ENCODE assay signal across 10 mouse cellular contexts in genomic region chr9:55545556-55546175, GRCm38 (mm10). TPM values are rescaled to one million over a fixed set of nuclear protein-coding genes. Genes with fewer than 3 reads are reported as not detected.
DNase-seq lines count a peak whose midpoint lies in the region; ATAC-seq and TF ChIP-seq lines count a peak whose summit lies in the region.
"Had no signal": no experiment of that assay in that cellular context is flagged by ENCODE, and none has a peak within 500 bp of the region (broad histone marks: within the 10 kb centered on the region; RNA-seq: fewer than 3 reads in every experiment).

No protein-coding gene starts in this region.

- WGBS in kidney, adult 2 months: 6% methylated on average over 41 of the region's 41 CpGs
- WGBS in embryonic facial prominence, embryonic 11.5 days: 4% methylated on average over 41 of the region's 41 CpGs
- WGBS in hindbrain, embryonic 10.5 days: 5% methylated on average over 41 of the region's 41 CpGs
- 6% methylated on average over 41 of the region's 41 CpGs for WGBS in limb, embryonic 15.5 days
- WGBS in stomach, embryonic 16.5 days: 24% methylated on average over 41 of the region's 41 CpGs

- no peak overlapping the region for H3K27ac ChIP-seq in kidney, adult 2 months (ENCODE audit: insufficient read depth, low read depth, low read length)
- 0 out of 2 replicates have a peak overlapping the region, but pooled peaks have one; percentile 28 for H3K27ac ChIP-seq in embryonic facial prominence, embryonic 11.5 days (replicated peaks; ENCODE audit: low read depth, low read length)
- H3K27ac ChIP-seq in hindbrain, embryonic 10.5 days: 0 out of 2 replicates have a peak overlapping the region, but pooled peaks have one; percentile 23
- no peak overlapping the region for H3K27ac ChIP-seq in limb, embryonic 15.5 days
- no peak overlapping the region for H3K27ac ChIP-seq in stomach, embryonic 16.5 days (ENCODE audit: low read length)

- H3K9me3 ChIP-seq in embryonic facial prominence, embryonic 11.5 days (replicated peaks; ENCODE audit: control insufficient read depth, low read length): no peaks in the 10 kb centered on the region
- H3K9me3 ChIP-seq in hindbrain, embryonic 10.5 days: no peaks in the 10 kb centered on the region
- no peaks in the 10 kb centered on the region for H3K9me3 ChIP-seq in limb, embryonic 15.5 days
- H3K9me3 ChIP-seq in stomach, embryonic 16.5 days (replicated peaks; ENCODE audit: control insufficient read depth, low read length): no peaks in the 10 kb centered on the region

- peak overlapping the region; percentile 54 for H3K4me2 ChIP-seq in embryonic facial prominence, embryonic 11.5 days (ENCODE audit: low read depth, low read length)
- H3K4me2 ChIP-seq in limb, embryonic 15.5 days: peak overlapping the region; percentile 48
- peak overlapping the region; percentile 77 for H3K4me2 ChIP-seq in stomach, embryonic 16.5 days (ENCODE audit: low read depth, low read length)

- no peak for ATAC-seq in embryonic facial prominence, embryonic 11.5 days (replicated peaks; ENCODE audit: insufficient number of reproducible peaks, low FRiP score, low TSS enrichment, low read depth)
- no peak for ATAC-seq in limb, embryonic 15.5 days (ENCODE audit: insufficient number of reproducible peaks, low FRiP score, low TSS enrichment, low read depth)
- ATAC-seq in stomach, embryonic 16.5 days (ENCODE audit: insufficient read depth, low FRiP score): no peak
- ATAC-seq: Patski had no signal

- TF ChIP-seq CTCF in kidney, adult 2 months (conservative IDR thresholded peaks at IDR 0.05; ENCODE audit: insufficient read depth, insufficient read length, low read depth, low read length): no peak

- H3K27me3 ChIP-seq in kidney, adult 2 months (replicated peaks; ENCODE audit: control insufficient read depth, insufficient read depth, low read length): peaks cover 34% of the 10 kb centered on the region
- H3K27me3 ChIP-seq in embryonic facial prominence, embryonic 11.5 days (ENCODE audit: control insufficient read depth, insufficient read depth, low read length): peaks cover 59% of the 10 kb centered on the region
- H3K27me3 ChIP-seq in hindbrain, embryonic 10.5 days (ENCODE audit: insufficient read depth, poor library complexity, severe bottlenecking): peaks cover 100% of the 10 kb centered on the region
- H3K27me3 ChIP-seq in limb, embryonic 15.5 days: peaks cover 93% of the 10 kb centered on the region
- H3K27me3 ChIP-seq in stomach, embryonic 16.5 days (ENCODE audit: control insufficient read depth, insufficient read depth, low read length): peaks cover 33% of the 10 kb centered on the region
- H3K27me3 ChIP-seq: Patski had no signal

- H3K4me1 ChIP-seq in kidney, adult 2 months (ENCODE audit: control insufficient read depth, insufficient read depth, low read length): 0 out of 2 replicates have a peak, but pooled peaks cover 3% of the 10 kb centered on the region
- peaks cover 10% of the 10 kb centered on the region for H3K4me1 ChIP-seq in embryonic facial prominence, embryonic 11.5 days (ENCODE audit: control insufficient read depth, insufficient read depth, low read length)
- H3K4me1 ChIP-seq in hindbrain, embryonic 10.5 days (replicated peaks): peaks cover 58% of the 10 kb centered on the region
- peaks cover 52% of the 10 kb centered on the region for H3K4me1 ChIP-seq in limb, embryonic 15.5 days
- H3K4me1 ChIP-seq in stomach, embryonic 16.5 days (ENCODE audit: control insufficient read depth, insufficient read depth, low read length): peaks cover 43% of the 10 kb centered on the region

- no peak overlapping the region; the same call in 1 of the 2 replicates for H3K9ac ChIP-seq in embryonic facial prominence, embryonic 11.5 days (replicated peaks; ENCODE audit: low read length)
- no peak overlapping the region for H3K9ac ChIP-seq in limb, embryonic 15.5 days
- H3K9ac ChIP-seq in stomach, embryonic 16.5 days (ENCODE audit: low read length): peak overlapping the region; percentile 26; the same call in 1 of the 2 replicates

- TF ChIP-seq POLR2A in kidney, adult 2 months (IDR thresholded peaks at IDR 0.05; ENCODE audit: low read depth, low read length): no peak

- H3K4me3 ChIP-seq in kidney, adult 2 months (ENCODE audit: insufficient read depth, low read depth, low read length): no peak overlapping the region
- H3K4me3 ChIP-seq in embryonic facial prominence, embryonic 11.5 days (ENCODE audit: low read depth, low read length): peak overlapping the region; percentile 26
- H3K4me3 ChIP-seq in hindbrain, embryonic 10.5 days: peak overlapping the region; percentile 54
- H3K4me3 ChIP-seq in limb, embryonic 15.5 days: peak overlapping the region; percentile 33
- peak overlapping the region; percentile 55 for H3K4me3 ChIP-seq in stomach, embryonic 16.5 days (replicated peaks; ENCODE audit: low read length)
- H3K4me3 ChIP-seq: erythroblast, embryonic 14.5 days had no signal

- peak; percentile 34 for DNase-seq in kidney, adult 2 months
- no peak for DNase-seq in kidney, adult 11 months
- DNase-seq in embryonic facial prominence, embryonic 11.5 days (ENCODE audit: low spot score): peak; percentile 26
- DNase-seq in hindbrain, embryonic 10.5 days (ENCODE audit: low spot score): peak; percentile 56
- DNase-seq in right cerebral cortex, postnatal 36 days (ENCODE audit: low spot score in 2 of 2): no peak
- DNase-seq in frontal cortex, postnatal 25 days (ENCODE audit: low spot score in 2 of 2): no peak

- H3K36me3 ChIP-seq in kidney, adult 2 months (ENCODE audit: control insufficient read depth, insufficient read depth, low read length): no peaks in the 10 kb centered on the region
- no peaks in the 10 kb centered on the region for H3K36me3 ChIP-seq in embryonic facial prominence, embryonic 11.5 days (replicated peaks; ENCODE audit: control insufficient read depth, insufficient read depth, low read depth, low read length)
- no peaks in the 10 kb centered on the region for H3K36me3 ChIP-seq in hindbrain, embryonic 10.5 days
- no peaks in the 10 kb centered on the region for H3K36me3 ChIP-seq in limb, embryonic 15.5 days
- no peaks in the 10 kb centered on the region for H3K36me3 ChIP-seq in stomach, embryonic 16.5 days (ENCODE audit: control insufficient read depth, insufficient read depth, low read length)

RNA-seq across cellular contexts. Expression of gene Isl2, which starts 7.2 kb away (rescaled TPM):
- polyA plus RNA-seq in kidney, adult 2 months (2012; rRNA removed): 0.05 TPM in 1 of 2 replicates, not detected in the other
- 23.3 and 30.6 TPM in 2 replicates for polyA plus RNA-seq in embryonic facial prominence, embryonic 11.5 days (2014; fragmentation: Nextera tagmentation; extraction: Ambion mirVana)
- polyA plus RNA-seq in hindbrain, embryonic 10.5 days (2016; fragmentation: Nextera tagmentation; extraction: Ambion mirVana): 15.7 and 19.1 TPM in 2 replicates
- polyA plus RNA-seq in limb, embryonic 15.5 days (2015; fragmentation: Nextera tagmentation; extraction: Ambion mirVana): 0.19 and 0.45 TPM in 2 replicates
- 3.5 and 3.9 TPM in 2 replicates for polyA plus RNA-seq in stomach, embryonic 16.5 days (2015; fragmentation: Nextera tagmentation; extraction: Ambion mirVana)
- polyA plus RNA-seq: erythroblast, embryonic 14.5 days had no signal

RNA-seq across cellular contexts. Expression of gene Etfa, which starts 33.6 kb away (rescaled TPM):
- polyA plus RNA-seq in kidney, adult 2 months (2012; rRNA removed): 157 and 192 TPM in 2 replicates
- 174 and 187 TPM in 2 replicates for polyA plus RNA-seq in embryonic facial prominence, embryonic 11.5 days (2014; fragmentation: Nextera tagmentation; extraction: Ambion mirVana)
- polyA plus RNA-seq in hindbrain, embryonic 10.5 days (2016; fragmentation: Nextera tagmentation; extraction: Ambion mirVana): 122 and 135 TPM in 2 replicates
- polyA plus RNA-seq in limb, embryonic 15.5 days (2015; fragmentation: Nextera tagmentation; extraction: Ambion mirVana): 188 and 191 TPM in 2 replicates
- 247 and 265 TPM in 2 replicates for polyA plus RNA-seq in stomach, embryonic 16.5 days (2015; fragmentation: Nextera tagmentation; extraction: Ambion mirVana)

Comparison
In these comparisons a context has a peak if more than half of its experiments do, and no peak if none do; other contexts are left out.
1. DNase-seq: peak in kidney, adult 2 months (single experiment), embryonic facial prominence, embryonic 11.5 days (single experiment) and hindbrain, embryonic 10.5 days (single experiment); none in kidney, adult 11 months (single experiment), right cerebral cortex, postnatal 36 days (0 of 2) and frontal cortex, postnatal 25 days (0 of 2).
2. H3K27ac ChIP-seq: peak in embryonic facial prominence, embryonic 11.5 days (single experiment) and hindbrain, embryonic 10.5 days (single experiment); none in kidney, adult 2 months (single experiment), limb, embryonic 15.5 days (single experiment) and stomach, embryonic 16.5 days (single experiment).
3. Peak in every context shown above with its lines, with median percentiles within 50 percentile points of each other: H3K4me2 ChIP-seq.